Mouse (Mus musculus) 3134 (cell line): Measurements from ENCODE around the gene Rbms3.

Source experiments
- DNase-seq: peaks from one replicate; pipeline ENCODE4 v3.0.0-alpha.2; 2011; ENCODE audit warnings: low spot score; ENCODE audit not compliant: insufficient read length; ENCODE audit errors: extremely low read depth

Gene Rbms3

GRCm38 (mm10) chr9:117259614-117260013 is 370.1 kb downstream of the Rbms3 start:
- DNase-seq, result no peak

DNA sequence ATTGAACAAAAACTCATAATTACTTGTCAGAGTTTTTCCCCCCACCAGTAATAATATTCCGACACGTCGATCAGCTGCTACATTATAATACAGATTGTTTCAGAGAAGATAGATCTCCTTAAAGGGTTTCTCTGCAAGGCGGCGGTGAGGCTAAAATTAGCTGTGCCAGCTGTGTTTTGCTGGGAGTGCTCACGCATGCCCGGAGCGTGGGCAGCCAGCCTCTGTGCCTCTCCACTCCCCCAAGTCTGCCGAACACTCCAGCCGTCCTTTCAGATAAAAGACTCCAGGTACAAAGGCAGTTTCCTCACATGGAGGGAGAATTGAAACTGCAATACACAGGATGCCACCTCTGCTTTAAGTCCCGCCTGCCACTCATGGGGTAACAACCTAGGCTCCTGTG is 376.4 kb downstream of the Rbms3 start:
- DNase-seq, result no peak

GRCm38 (mm10) chr9:117252411-117252861 is 377.3 kb downstream of the Rbms3 start:
- peak; percentile 61 for DNase-seq

- DNase-seq, result peak; percentile 64
These were observed 378.0 kb downstream of the Rbms3 start for GRCm38 (mm10) chr9:117251521-117252368.

GRCm38 (mm10) chr9:117250831-117251165 is 378.9 kb downstream of the Rbms3 start:
- DNase-seq, result no peak

DNA sequence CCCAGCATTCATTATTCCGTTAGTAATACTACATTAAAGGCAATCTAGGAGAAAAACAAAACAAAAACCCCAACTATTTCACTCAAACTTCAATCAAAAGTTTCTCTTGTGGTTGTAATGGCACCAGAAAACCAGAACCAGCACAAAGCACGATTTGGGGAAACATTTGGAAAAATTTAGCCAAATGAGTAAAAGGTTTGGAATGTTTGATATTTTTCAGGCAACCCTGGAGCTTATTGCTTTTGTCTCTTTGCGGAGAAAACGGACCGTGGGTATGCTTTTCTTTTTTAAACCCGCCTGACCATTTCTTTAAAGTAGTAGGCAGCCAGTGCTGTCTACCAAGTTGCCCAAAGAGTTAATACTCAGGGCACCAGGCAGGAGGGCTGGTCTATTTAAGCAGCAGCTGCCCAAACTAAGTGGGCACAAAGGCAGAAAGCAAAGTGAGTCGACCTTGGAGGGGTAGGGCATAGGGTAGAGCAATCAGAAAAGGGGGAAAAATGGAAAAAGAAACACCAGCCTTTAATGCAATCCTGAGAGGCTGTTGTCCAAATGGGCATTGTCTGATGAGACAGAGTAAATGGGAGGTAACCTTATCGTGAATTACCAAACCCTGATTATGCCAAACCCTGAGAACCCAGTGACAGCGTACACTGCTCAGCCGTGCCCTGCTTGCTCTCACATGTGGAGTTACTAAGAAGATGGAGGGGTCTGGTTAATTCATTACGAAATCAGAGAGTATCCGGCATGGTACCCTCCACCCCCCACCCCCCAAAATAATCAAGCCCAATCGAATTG is 379.5 kb downstream of the Rbms3 start:
- DNase-seq, result peak; percentile 41

GRCm38 (mm10) chr9:117247311-117247980 is 382.3 kb downstream of the Rbms3 start:
- DNase-seq, result no peak

DNA sequence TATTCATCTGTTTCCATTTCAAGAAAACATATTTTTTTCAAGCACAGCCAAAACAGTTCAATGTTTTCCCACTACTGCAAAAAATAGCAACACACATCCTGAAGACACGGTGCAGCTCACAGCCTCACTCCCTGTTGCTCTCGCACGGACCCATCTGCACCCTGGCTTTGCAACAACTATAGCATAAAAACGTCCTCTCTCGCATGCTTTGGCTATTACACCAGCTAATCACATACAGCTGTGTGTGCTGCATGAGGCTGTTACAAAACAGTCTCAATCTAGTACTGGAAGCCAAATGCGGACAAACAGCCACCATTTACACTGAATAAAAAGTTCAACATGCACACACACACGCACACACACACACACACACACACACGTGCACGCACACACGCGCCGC is 383.5 kb downstream of the Rbms3 start:
- no peak for DNase-seq

GRCm38 (mm10) chr9:117243365-117243764 is 386.3 kb downstream of the Rbms3 start:
- DNase-seq, result no peak

DNA sequence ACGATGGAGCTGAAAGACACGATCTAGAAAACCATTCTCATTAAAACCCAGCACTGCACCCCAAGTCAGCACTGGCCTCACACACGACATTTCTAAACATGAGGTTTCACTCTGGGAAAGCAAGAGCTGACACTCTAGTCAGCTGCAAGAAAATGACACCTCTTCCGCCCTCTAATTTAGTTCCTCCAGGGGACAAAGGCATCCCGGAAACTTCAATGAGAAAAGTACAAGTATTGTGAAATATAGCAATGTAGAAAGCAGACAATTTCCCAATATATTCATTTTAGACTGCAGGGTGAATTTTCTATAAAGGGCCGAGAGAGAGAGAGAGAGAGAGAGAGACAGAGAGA is 395.0 kb downstream of the Rbms3 start:
- DNase-seq, result no peak

DNA sequence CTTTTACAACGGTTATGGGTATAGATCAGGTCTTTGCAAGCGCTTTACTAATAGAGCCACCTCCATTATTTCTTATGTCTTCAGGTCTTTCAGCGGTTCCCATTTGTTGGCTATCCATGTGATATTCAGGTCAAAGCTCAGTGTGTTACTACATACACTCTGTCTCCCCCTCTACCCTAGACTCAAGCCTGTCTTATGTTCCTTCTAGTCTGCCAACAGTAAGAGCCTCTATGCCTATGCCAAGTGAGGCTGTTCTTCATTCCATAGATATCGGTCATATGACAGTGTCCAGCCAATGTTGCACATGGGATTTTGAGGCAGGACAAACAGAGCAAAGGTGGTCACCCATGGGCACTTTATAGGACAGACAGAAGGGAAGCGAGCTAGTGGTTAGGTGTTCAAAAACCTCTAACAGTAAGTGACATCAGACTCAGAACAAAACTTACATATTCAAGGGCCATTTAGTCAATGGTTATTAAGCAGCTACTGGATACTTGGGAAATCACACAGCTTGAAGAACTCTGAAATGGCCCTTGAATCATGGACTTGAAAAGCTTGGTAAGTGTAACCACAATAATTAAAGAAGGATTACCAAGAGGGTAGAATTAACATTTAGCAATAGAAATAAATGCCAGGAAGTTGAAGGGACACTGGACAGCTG is 395.5 kb downstream of the Rbms3 start:
- no peak for DNase-seq

DNA sequence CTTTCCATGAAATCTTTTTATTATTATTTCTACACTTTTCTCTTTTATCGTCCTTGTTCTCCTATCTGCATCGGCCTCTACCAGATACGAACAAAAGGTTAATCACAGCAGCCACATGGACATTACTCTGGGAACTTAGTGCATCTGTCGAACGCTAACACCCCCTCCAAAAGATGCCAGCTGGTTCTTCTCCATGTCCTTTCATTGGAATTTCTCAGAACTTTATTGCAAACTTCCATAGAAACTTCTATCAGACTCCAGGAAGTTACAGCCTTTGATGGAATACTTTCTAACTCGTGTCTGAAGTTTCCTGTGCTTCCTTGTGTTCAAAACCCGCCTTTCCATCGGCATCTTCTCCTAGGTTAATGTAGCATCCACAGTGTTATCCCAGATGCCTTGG is 407.0 kb downstream of the Rbms3 start:
- no peak for DNase-seq

GRCm38 (mm10) chr9:117221481-117221880 is 408.2 kb downstream of the Rbms3 start:
- DNase-seq, result no peak

- no peak for DNase-seq
These were observed 413.5 kb downstream of the Rbms3 start for GRCm38 (mm10) chr9:117216026-117216755.

DNA sequence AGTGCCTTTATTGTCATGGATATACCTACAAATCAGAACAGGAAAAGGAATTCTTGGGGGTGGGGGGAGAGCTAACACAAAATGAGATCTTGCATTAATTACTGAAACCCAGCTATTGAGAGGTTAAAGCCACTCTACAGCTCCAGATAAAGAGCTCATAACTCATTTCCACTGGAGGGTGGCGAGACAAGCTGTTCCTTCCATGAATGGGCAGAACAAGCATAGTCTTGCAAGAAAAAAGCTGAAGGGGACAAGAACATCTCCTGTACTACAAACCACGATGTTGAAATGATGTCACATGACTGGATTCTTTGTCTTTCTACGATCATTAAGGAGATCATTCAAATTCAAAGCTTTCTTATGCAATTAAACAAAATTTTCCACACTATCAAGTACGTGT is 417.7 kb downstream of the Rbms3 start:
- no peak for DNase-seq

DNA sequence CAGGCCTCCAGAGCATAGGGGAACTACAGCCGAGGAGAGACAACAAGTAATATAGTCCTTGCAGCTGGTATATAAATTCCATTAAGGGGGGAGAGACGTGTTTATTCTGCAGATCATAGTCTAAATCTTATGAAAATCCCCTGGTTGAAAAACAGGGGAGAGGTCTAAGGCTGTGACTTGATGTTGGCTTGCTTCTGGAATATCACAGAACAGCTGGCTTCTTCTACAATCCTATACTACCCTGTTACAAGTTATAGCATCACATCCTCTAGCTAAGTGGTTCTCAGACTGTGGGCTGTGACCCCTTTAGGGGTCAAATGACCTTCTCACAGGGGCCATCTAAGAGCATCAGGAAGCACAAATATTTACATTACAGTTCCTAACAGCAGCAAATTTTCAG is 419.4 kb downstream of the Rbms3 start:
- DNase-seq, result no peak

GRCm38 (mm10) chr9:117205395-117205794 is 424.3 kb downstream of the Rbms3 start:
- DNase-seq, result no peak

- DNase-seq, result no peak
These were observed 429.6 kb downstream of the Rbms3 start for GRCm38 (mm10) chr9:117200067-117200658.

DNA sequence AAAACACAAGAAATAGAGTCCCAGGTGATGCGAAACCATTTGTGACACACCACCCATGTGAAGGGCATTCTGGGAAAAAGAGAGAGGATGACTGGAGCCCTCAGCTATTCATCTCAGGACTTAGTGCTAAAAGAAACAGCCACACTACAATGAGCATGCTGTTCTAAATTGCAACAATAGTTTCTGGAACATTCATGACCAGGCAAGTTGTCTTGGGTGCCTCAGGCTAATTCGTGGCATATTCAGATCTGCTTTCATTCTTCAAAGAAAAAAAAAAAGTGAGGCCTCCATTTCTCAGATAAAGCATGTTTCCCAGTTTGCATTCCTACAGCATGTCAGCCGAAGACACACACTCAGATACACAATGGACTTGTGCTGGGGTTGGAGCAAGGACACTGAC is 432.2 kb downstream of the Rbms3 start:
- DNase-seq, result no peak
